Mouse (Mus musculus) stomach, embryonic 16.5 days (tissue): ENCODE results near the gene Mef2c. TPM values are rescaled to one million over a fixed set of nuclear protein-coding genes. Genes with fewer than 3 reads are reported as not detected.

Experiments used
- ATAC-seq: fragments of 200-750 bp; cut with Nextera tagmentation; 2 replicates; pipeline ENCODE4 v1.8.0; 2017; ENCODE audit warnings: moderate number of reproducible peaks, moderate TSS enrichment; ENCODE audit not compliant: insufficient read depth, low FRiP score
- H3K27ac ChIP-seq: fragments of 300-500 bp; sonication (generic); 2 replicates; pipeline ENCODE4 v1.5.1; 2014; ENCODE audit warnings: low read length
- H3K27me3 ChIP-seq: fragments of 300-500 bp; sonication (generic); 2 replicates; pipeline ENCODE4 v1.6.1; 2014; ENCODE audit warnings: low read length, control low read depth, mixed read lengths; ENCODE audit not compliant: control insufficient read depth, insufficient read depth
- H3K36me3 ChIP-seq: fragments of 300-500 bp; sonication (generic); 2 replicates; pipeline ENCODE4 v1.6.1; 2014; ENCODE audit warnings: low read length; ENCODE audit not compliant: control insufficient read depth, insufficient read depth
- H3K4me1 ChIP-seq: fragments of 300-500 bp; sonication (generic); 2 replicates; pipeline ENCODE4 v1.6.1; 2014; ENCODE audit warnings: low read length, control low read depth, mixed read lengths; ENCODE audit not compliant: control insufficient read depth, insufficient read depth
- H3K4me2 ChIP-seq: fragments of 300-500 bp; sonication (generic); 2 replicates; pipeline ENCODE4 v1.6.1; 2014; ENCODE audit warnings: low read depth, low read length, mixed read lengths
- H3K4me3 ChIP-seq: fragments of 300-500 bp; sonication (generic); replicated peaks from 2 replicates; pipeline ENCODE4 v1.5.1; 2014; ENCODE audit warnings: mild to moderate bottlenecking, low read length
- H3K9ac ChIP-seq: fragments of 300-500 bp; sonication (generic); 2 replicates; pipeline ENCODE4 v1.6.1; 2014; ENCODE audit warnings: low read length
- H3K9me3 ChIP-seq: fragments of 300-500 bp; sonication (generic); replicated peaks from 2 replicates; pipeline ENCODE4 v1.6.1; 2016; ENCODE audit warnings: low read length, control low read depth; ENCODE audit not compliant: control insufficient read depth
- WGBS: fragments of 180-500 bp; shearing (Covaris S2); extraction: QIAGEN DNeasy Blood & Tissue Kit; methylation state at CpG from one replicate; pipeline ENCODE4 v1.1.7; 2014; 5-methylcytosine and 5-hydroxymethylcytosine counted together
- polyA plus RNA-seq: library from polyadenylated mRNA; unstranded; fragments of >200 nt; fragmentation: Nextera tagmentation; extraction: Ambion mirVana; gene quantifications from 2 replicates; pipeline ENCODE4 v1.2.1, GENCODE M21; 2015

Mef2c gene
- polyA plus RNA-seq, 1 experiment from 2014 or later = 51.9 TPM

DNA sequence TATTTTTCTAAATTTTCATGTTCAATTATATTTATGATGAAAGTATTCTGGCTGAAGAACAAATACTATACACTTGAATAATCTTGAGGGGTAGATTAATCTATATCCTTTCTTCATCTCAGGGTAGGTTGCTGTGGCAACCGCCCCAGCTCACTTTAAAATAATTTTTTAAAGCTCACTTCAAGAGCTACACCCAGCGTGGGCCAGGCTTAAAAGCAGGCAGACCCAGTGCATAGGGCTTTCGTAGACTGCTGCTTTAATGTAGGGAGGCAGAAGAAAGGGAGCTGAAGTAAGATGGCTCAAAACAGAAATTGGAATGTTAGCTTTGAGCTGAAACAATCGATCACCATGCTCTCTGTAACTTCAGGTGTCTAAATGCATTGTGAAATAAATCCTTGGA is 17.0 kb downstream of the Mef2c start:
- H3K9ac ChIP-seq = no peak overlapping the region
- 56% methylated on average over 4 of the region's 4 CpGs for WGBS
- H3K4me1 ChIP-seq = no peaks in the 10 kb centered on the region; the same call in 1 of the 2 replicates
- H3K4me2 ChIP-seq = no peak overlapping the region
- no peak for ATAC-seq
- H3K36me3 ChIP-seq = no peaks in the 10 kb centered on the region
- no peak overlapping the region for H3K27ac ChIP-seq
- no peaks in the 10 kb centered on the region for H3K9me3 ChIP-seq
- no peaks in the 10 kb centered on the region for H3K27me3 ChIP-seq
- no peak overlapping the region for H3K4me3 ChIP-seq

DNA sequence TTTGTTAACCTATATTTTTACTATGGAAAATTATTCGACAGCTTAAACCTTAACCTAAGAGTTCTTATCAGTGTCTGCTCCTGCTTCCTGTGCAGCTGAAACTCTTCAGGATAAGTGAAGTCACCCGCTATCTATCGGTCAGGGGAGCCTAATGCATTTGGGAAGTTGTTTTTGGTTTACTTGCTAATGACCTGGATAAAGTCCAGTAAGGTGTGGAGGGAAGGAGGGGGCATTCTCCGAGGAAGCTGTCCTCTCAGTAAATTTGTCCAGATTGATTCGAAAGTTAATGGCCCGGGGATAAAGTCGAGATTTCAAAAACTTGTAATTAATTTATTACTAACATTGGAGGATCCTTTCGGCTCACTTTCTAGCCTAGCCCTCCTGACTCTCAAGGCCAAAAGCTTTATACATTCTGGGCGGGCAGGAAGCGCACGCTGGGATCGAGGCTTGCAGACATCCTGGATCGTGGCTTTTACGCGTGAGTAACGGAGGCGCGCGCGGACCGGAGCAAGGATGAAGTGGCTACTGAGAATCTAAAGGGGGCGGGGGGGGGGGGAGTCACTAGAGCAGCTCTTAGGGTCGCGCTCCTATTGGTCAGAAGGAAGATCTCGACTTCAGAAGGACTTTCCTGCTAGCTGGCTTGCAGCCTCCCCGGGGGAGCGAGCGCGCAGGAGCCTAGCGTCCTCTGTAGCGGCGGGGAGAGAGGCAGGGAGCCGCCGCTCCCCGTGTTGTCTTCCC is 19.6 kb downstream of the Mef2c start:
- no peaks in the 10 kb centered on the region for H3K27me3 ChIP-seq
- H3K4me1 ChIP-seq = no peaks in the 10 kb centered on the region; the same call in 1 of the 2 replicates
- H3K9ac ChIP-seq = peak overlapping the region; percentile 58
- H3K36me3 ChIP-seq = no peaks in the 10 kb centered on the region
- peak overlapping the region; percentile 70 for H3K4me3 ChIP-seq
- ATAC-seq = peak; percentile 78; the same call in 1 of the 2 replicates
- 4% methylated on average over 35 of the region's 35 CpGs for WGBS
- peak overlapping the region; percentile 66 for H3K4me2 ChIP-seq
- no peaks in the 10 kb centered on the region for H3K9me3 ChIP-seq
- peak overlapping the region; percentile 89 for H3K27ac ChIP-seq

GRCm38 (mm10) chr13:83524159-83524901 is 20.5 kb downstream of the Mef2c start:
- peak; percentile 86 for ATAC-seq
- under 1% methylated on average over 43 of the region's 43 CpGs for WGBS

DNA sequence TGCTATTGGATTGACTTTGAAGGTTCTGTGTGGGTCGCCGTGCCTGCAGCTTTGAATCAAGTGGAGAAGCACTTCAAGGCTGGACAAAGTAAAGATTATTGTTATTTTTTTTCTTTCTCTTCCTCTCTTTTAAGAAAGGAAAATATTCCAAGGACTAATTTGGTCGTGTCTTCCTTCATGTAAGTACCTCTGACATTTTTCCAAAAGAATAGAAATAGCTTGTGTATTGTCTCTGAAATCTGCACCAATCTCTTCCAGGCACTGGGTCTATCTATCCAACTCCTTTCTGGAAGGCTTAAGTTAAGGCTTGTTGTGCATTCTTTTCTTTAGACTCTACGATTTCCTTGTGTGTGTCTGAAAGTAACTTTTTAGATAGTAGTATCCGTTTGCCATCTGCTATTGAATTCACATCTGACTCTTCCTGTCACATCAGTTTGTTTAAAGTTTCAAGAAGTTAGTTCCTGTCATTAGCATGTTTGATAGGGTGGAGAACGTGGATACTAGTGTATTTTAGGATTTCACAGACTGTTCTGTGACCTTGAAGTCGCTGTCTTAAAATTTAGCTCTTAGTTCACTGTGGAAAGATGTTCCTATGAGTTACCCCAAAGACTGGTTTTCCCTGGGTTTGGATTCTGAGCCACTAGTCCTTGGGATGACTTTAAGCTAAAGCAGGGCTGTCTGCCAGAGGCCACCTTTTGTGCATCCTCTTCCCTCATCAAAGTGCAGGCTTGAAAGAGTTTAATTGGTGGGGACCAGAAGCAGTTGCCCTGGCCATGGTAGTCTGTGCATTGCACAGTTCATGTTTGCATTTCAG is 21.3 kb downstream of the Mef2c start:
- Histone ChIP-seq H3K9me3 (no peaks in the 10 kb centered on the region), H3K36me3 (no peaks in the 10 kb centered on the region), H3K4me3 (peak overlapping the region; percentile 70), H3K27ac (peak overlapping the region; percentile 89), H3K4me1 (no peaks in the 10 kb centered on the region; the same call in 1 of the 2 replicates), H3K27me3 (no peaks in the 10 kb centered on the region), H3K4me2 (peak overlapping the region; percentile 66), H3K9ac (peak overlapping the region; percentile 78)
- WGBS = 7% methylated on average over 7 of the region's 7 CpGs
- ATAC-seq = no peak

More at GRCm38 (mm10) chr13:83524159-83524901, 20.5 kb downstream of the Mef2c start:
- peak overlapping the region; percentile 66 for H3K4me2 ChIP-seq
- H3K27me3 ChIP-seq = no peaks in the 10 kb centered on the region
- no peaks in the 10 kb centered on the region; the same call in 1 of the 2 replicates for H3K4me1 ChIP-seq
- H3K4me3 ChIP-seq = peak overlapping the region; percentile 70
- H3K27ac ChIP-seq = peak overlapping the region; percentile 89
- H3K9me3 ChIP-seq = no peaks in the 10 kb centered on the region
- peak overlapping the region; percentile 78 for H3K9ac ChIP-seq
- H3K36me3 ChIP-seq = no peaks in the 10 kb centered on the region

GRCm38 (mm10) chr13:83525716-83526005 is 21.8 kb downstream of the Mef2c start:
- Histone ChIP-seq H3K9me3 (no peaks in the 10 kb centered on the region), H3K9ac (peak overlapping the region; percentile 62; the same call in 1 of the 2 replicates), H3K4me3 (peak overlapping the region; percentile 70), H3K4me2 (peak overlapping the region; percentile 66), H3K36me3 (no peaks in the 10 kb centered on the region), H3K27ac (peak overlapping the region; percentile 89), H3K4me1 (no peaks in the 10 kb centered on the region; the same call in 1 of the 2 replicates), H3K27me3 (no peaks in the 10 kb centered on the region)
- ATAC-seq = no peak
- WGBS = 30% methylated on average over 2 of the region's 2 CpGs

- Histone ChIP-seq H3K4me1 (no peaks in the 10 kb centered on the region; the same call in 1 of the 2 replicates), H3K4me3 (peak overlapping the region; percentile 70), H3K4me2 (peak overlapping the region; percentile 66), H3K36me3 (no peaks in the 10 kb centered on the region), H3K27me3 (no peaks in the 10 kb centered on the region), H3K9ac (no peak overlapping the region), H3K9me3 (no peaks in the 10 kb centered on the region), H3K27ac (no peak overlapping the region)
- no peak for ATAC-seq
- WGBS = 32% methylated on average over 6 of the region's 6 CpGs
Observed at GRCm38 (mm10) chr13:83526066-83526465, 22.2 kb downstream of the Mef2c start.

GRCm38 (mm10) chr13:83527921-83528320 is 24.1 kb downstream of the Mef2c start:
- Histone ChIP-seq H3K9ac (no peak overlapping the region), H3K4me2 (peak overlapping the region; percentile 29; the same call in 1 of the 2 replicates), H3K4me3 (peak overlapping the region; percentile 13; the same call in 1 of the 2 replicates), H3K27ac (no peak overlapping the region), H3K27me3 (no peaks in the 10 kb centered on the region), H3K36me3 (no peaks in the 10 kb centered on the region), H3K9me3 (no peaks in the 10 kb centered on the region), H3K4me1 (no peaks in the 10 kb centered on the region; the same call in 1 of the 2 replicates)
- WGBS = 63% methylated on average over 9 of the region's 9 CpGs
- no peak for ATAC-seq

- Histone ChIP-seq H3K9me3 (no peaks in the 10 kb centered on the region), H3K4me1 (no peaks in the 10 kb centered on the region; the same call in 1 of the 2 replicates), H3K4me2 (peak overlapping the region; percentile 16; the same call in 1 of the 2 replicates), H3K27me3 (no peaks in the 10 kb centered on the region), H3K36me3 (no peaks in the 10 kb centered on the region), H3K9ac (no peak overlapping the region), H3K27ac (no peak overlapping the region), H3K4me3 (no peak overlapping the region)
- no peak for ATAC-seq
- WGBS = 57% methylated on average over 8 of the region's 8 CpGs
Observed at GRCm38 (mm10) chr13:83529729-83530314, 26.0 kb downstream of the Mef2c start.
